ENCODE assay signal across 7 mouse cellular contexts in the genomic region with DNA sequence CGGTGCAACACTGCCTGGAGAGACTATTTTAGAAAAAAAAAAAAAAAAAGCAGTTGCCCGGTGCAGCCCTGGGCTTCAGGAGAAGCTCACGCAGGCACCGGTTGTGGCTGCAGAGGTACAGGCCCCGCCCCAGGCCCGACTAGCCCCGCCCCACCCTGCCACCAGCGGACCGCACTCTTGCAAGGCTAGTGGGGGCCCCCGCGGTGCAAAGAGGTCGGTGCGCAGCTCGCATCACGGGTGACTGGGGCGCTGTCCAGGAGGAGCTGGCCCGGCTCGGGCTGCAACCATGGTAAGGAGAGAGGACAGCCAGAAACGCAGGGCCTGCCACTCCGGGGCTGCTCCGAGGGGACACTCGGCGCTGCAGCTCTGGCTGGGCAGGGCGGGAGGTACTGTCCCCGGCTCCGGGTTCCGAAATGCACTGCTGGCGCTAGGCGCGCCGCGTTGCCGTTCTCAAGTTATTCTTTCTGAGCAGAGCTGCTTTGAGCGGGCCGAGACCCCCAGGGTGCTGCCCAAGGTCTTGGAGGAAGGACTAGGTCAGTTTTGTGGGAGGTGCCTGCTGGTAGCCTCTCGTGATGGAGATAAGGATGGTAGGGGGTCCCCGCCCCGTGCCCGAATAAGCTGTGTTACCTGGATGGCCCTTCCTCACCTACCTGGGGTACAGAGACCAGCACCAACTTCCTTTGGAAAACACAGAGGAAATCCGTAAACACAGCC. TPM values are rescaled to one million over a fixed set of nuclear protein-coding genes. Genes with fewer than 3 reads are reported as not detected.
DNase-seq lines count a peak whose midpoint lies in the region; ATAC-seq lines count a peak whose summit lies in the region.

No protein-coding gene starts in this region.

- peak overlapping the region; percentile 75 for H3K9ac ChIP-seq in intestine, embryonic 16.5 days (ENCODE audit: low read depth, low read length)
- peak overlapping the region; percentile 63 for H3K9ac ChIP-seq in limb, embryonic 13.5 days
- H3K9ac ChIP-seq in midbrain, embryonic 13.5 days (replicated peaks): peak overlapping the region; percentile 58

- peak overlapping the region; percentile 93 for H3K4me2 ChIP-seq in intestine, embryonic 16.5 days (ENCODE audit: low read depth, low read length)
- peak overlapping the region; percentile 93 for H3K4me2 ChIP-seq in limb, embryonic 13.5 days (replicated peaks)
- H3K4me2 ChIP-seq in midbrain, embryonic 13.5 days (replicated peaks): peak overlapping the region; percentile 90

- under 1% methylated on average over 40 of the region's 40 CpGs for WGBS in embryonic facial prominence, embryonic 10.5 days
- WGBS in intestine, embryonic 16.5 days: under 1% methylated on average over 40 of the region's 40 CpGs
- WGBS in limb, embryonic 13.5 days: under 1% methylated on average over 40 of the region's 40 CpGs
- WGBS in midbrain, embryonic 13.5 days: under 1% methylated on average over 40 of the region's 40 CpGs

- peak; percentile 91 for ATAC-seq in intestine, embryonic 16.5 days
- ATAC-seq in limb, embryonic 13.5 days (ENCODE audit: low FRiP score, low read depth): peak; percentile 80
- peak; percentile 88 for ATAC-seq in midbrain, embryonic 13.5 days

- H3K27ac ChIP-seq in embryonic facial prominence, embryonic 10.5 days (replicated peaks): peak overlapping the region; percentile 70
- peak overlapping the region; percentile 39 for H3K27ac ChIP-seq in intestine, embryonic 16.5 days (ENCODE audit: low read length)
- H3K27ac ChIP-seq in limb, embryonic 13.5 days: no peak overlapping the region
- H3K27ac ChIP-seq in midbrain, embryonic 13.5 days: 0 out of 2 replicates have a peak overlapping the region, but pooled peaks have one; percentile 40

- H3K27me3 ChIP-seq in embryonic facial prominence, embryonic 10.5 days (replicated peaks; ENCODE audit: low read depth, poor library complexity, severe bottlenecking): peaks cover 43% of the 10 kb centered on the region
- H3K27me3 ChIP-seq in intestine, embryonic 16.5 days (replicated peaks; ENCODE audit: control insufficient read depth, insufficient read depth, low read length): no peaks in the 10 kb centered on the region; the same call in 1 of the 2 replicates
- H3K27me3 ChIP-seq in limb, embryonic 13.5 days: peaks cover 13% of the 10 kb centered on the region
- H3K27me3 ChIP-seq in midbrain, embryonic 13.5 days: 0 out of 2 replicates have a peak, but pooled peaks cover 8% of the 10 kb centered on the region

- H3K9me3 ChIP-seq in embryonic facial prominence, embryonic 10.5 days: no peaks in the 10 kb centered on the region
- H3K9me3 ChIP-seq in intestine, embryonic 16.5 days (ENCODE audit: control insufficient read depth, low read length): no peaks in the 10 kb centered on the region
- no peaks in the 10 kb centered on the region for H3K9me3 ChIP-seq in limb, embryonic 13.5 days
- no peaks in the 10 kb centered on the region for H3K9me3 ChIP-seq in midbrain, embryonic 13.5 days

- H3K4me3 ChIP-seq in embryonic facial prominence, embryonic 10.5 days: peak overlapping the region; percentile 72
- peak overlapping the region; percentile 64 for H3K4me3 ChIP-seq in intestine, embryonic 16.5 days (ENCODE audit: low read length)
- peak overlapping the region; percentile 62 for H3K4me3 ChIP-seq in limb, embryonic 13.5 days
- peak overlapping the region; percentile 60 for H3K4me3 ChIP-seq in midbrain, embryonic 13.5 days (replicated peaks)

- peak; percentile 22 to 50 for DNase-seq in adrenal gland, postnatal 4 days (ENCODE audit: low spot score in 2 of 2)
- peak; percentile 79 for DNase-seq in embryonic facial prominence, embryonic 10.5 days (ENCODE audit: low spot score)
- peak; percentile 99 for DNase-seq in heart, adult 11 months
- peak; percentile 43 to 66 for DNase-seq in spleen, adult 18-20 months

- peaks cover 51% of the 10 kb centered on the region for H3K4me1 ChIP-seq in embryonic facial prominence, embryonic 10.5 days
- H3K4me1 ChIP-seq in intestine, embryonic 16.5 days (ENCODE audit: control insufficient read depth, insufficient read depth, low read length): peaks cover 10% of the 10 kb centered on the region
- peaks cover 15% of the 10 kb centered on the region for H3K4me1 ChIP-seq in limb, embryonic 13.5 days
- H3K4me1 ChIP-seq in midbrain, embryonic 13.5 days (replicated peaks): peaks cover 38% of the 10 kb centered on the region

- no peaks in the 10 kb centered on the region for H3K36me3 ChIP-seq in embryonic facial prominence, embryonic 10.5 days (replicated peaks)
- H3K36me3 ChIP-seq in intestine, embryonic 16.5 days (ENCODE audit: control insufficient read depth, insufficient read depth, low read length): no peaks in the 10 kb centered on the region
- H3K36me3 ChIP-seq in limb, embryonic 13.5 days: no peaks in the 10 kb centered on the region
- no peaks in the 10 kb centered on the region for H3K36me3 ChIP-seq in midbrain, embryonic 13.5 days

RNA-seq across cellular contexts. Expression of a gene that starts 9.7 kb away (rescaled TPM):
- total RNA-seq in adrenal gland, postnatal 4 days (2021): 10 to 100 TPM; 39.7 to 47.5 TPM
- 4.1 and 6.1 TPM in 2 replicates for polyA plus RNA-seq in embryonic facial prominence, embryonic 10.5 days (2016; fragmentation: Nextera tagmentation; extraction: Ambion mirVana)
- polyA plus RNA-seq in intestine, embryonic 16.5 days (2015; fragmentation: Nextera tagmentation; extraction: Ambion mirVana): 30.6 and 31.4 TPM in 2 replicates
- 21.2 and 23.3 TPM in 2 replicates for polyA plus RNA-seq in limb, embryonic 13.5 days (2015; fragmentation: Nextera tagmentation; extraction: Ambion mirVana)
- polyA plus RNA-seq in midbrain, embryonic 13.5 days (2015; fragmentation: Nextera tagmentation; extraction: Ambion mirVana): 17.8 and 18.0 TPM in 2 replicates

RNA-seq across cellular contexts. Expression of a gene that starts 12.0 kb away (rescaled TPM):
- not detected for total RNA-seq in adrenal gland, postnatal 4 days (2021)
- polyA plus RNA-seq in embryonic facial prominence, embryonic 10.5 days (2016; fragmentation: Nextera tagmentation; extraction: Ambion mirVana): not detected in 2 replicates
- polyA plus RNA-seq in intestine, embryonic 16.5 days (2015; fragmentation: Nextera tagmentation; extraction: Ambion mirVana): not detected in 2 replicates
- not detected in 2 replicates for polyA plus RNA-seq in limb, embryonic 13.5 days (2015; fragmentation: Nextera tagmentation; extraction: Ambion mirVana)
- not detected in 2 replicates for polyA plus RNA-seq in midbrain, embryonic 13.5 days (2015; fragmentation: Nextera tagmentation; extraction: Ambion mirVana)

RNA-seq across cellular contexts. Expression of a gene that starts 13.6 kb away (rescaled TPM):
- 10 to 100 TPM; 29.1 to 33.1 TPM for total RNA-seq in adrenal gland, postnatal 4 days (2021)
- polyA plus RNA-seq in embryonic facial prominence, embryonic 10.5 days (2016; fragmentation: Nextera tagmentation; extraction: Ambion mirVana): 71.1 and 79.2 TPM in 2 replicates
- polyA plus RNA-seq in intestine, embryonic 16.5 days (2015; fragmentation: Nextera tagmentation; extraction: Ambion mirVana): 26.1 and 31.3 TPM in 2 replicates
- 31.1 and 38.9 TPM in 2 replicates for polyA plus RNA-seq in limb, embryonic 13.5 days (2015; fragmentation: Nextera tagmentation; extraction: Ambion mirVana)
- polyA plus RNA-seq in midbrain, embryonic 13.5 days (2015; fragmentation: Nextera tagmentation; extraction: Ambion mirVana): 61.8 and 66.6 TPM in 2 replicates

RNA-seq across cellular contexts. Expression of a gene that starts 38.6 kb away (rescaled TPM):
- total RNA-seq in adrenal gland, postnatal 4 days (2021): under 1 TPM; 0.17 TPM
- polyA plus RNA-seq in embryonic facial prominence, embryonic 10.5 days (2016; fragmentation: Nextera tagmentation; extraction: Ambion mirVana): 0.27 and 0.41 TPM in 2 replicates
- 0.15 and 0.17 TPM in 2 replicates for polyA plus RNA-seq in intestine, embryonic 16.5 days (2015; fragmentation: Nextera tagmentation; extraction: Ambion mirVana)
- 0.29 and 0.42 TPM in 2 replicates for polyA plus RNA-seq in limb, embryonic 13.5 days (2015; fragmentation: Nextera tagmentation; extraction: Ambion mirVana)
- polyA plus RNA-seq in midbrain, embryonic 13.5 days (2015; fragmentation: Nextera tagmentation; extraction: Ambion mirVana): 0.37 and 0.40 TPM in 2 replicates

Comparison
In these comparisons a context has a peak if more than half of its experiments do, and no peak if none do; other contexts are left out.
1. DNase-seq: peak in every context shown above with its lines; median percentile 99 in heart, adult 11 months; 79 in embryonic facial prominence, embryonic 10.5 days; 54 in spleen, adult 18-20 months; 36 in adrenal gland, postnatal 4 days.